Mouse (Mus musculus) spleen, adult 2 months (tissue): ENCODE data around the gene Hectd4. TPM values are rescaled to one million over a fixed set of nuclear protein-coding genes. Genes with fewer than 3 reads are reported as not detected.

ENCODE experiments used
- DNase-seq, 2 experiments: peaks; one replicate each; pipeline versions ENCODE4 v3.0.0 to v3.0.0-alpha.2; 2012 to 2021; ENCODE audit warnings: low spot score in 2 of 2, low read depth in 1 of 2
- H3K27ac ChIP-seq: fragments of 200-500 bp; 2 replicates; pipeline ENCODE4 v1.5.1; 2012; ENCODE audit warnings: low read length, inconsistent platforms; ENCODE audit not compliant: insufficient read depth
- H3K27me3 ChIP-seq: fragments of 200-500 bp; 2 replicates; pipeline ENCODE4 v1.6.1; 2012; ENCODE audit warnings: mild to moderate bottlenecking, moderate library complexity, low read length, inconsistent platforms; ENCODE audit not compliant: control insufficient read depth, insufficient read depth
- H3K36me3 ChIP-seq: fragments of 200-500 bp; 2 replicates; pipeline ENCODE4 v1.6.1; 2012; ENCODE audit warnings: mild to moderate bottlenecking, low read length, inconsistent platforms; ENCODE audit not compliant: control insufficient read depth, insufficient read depth
- H3K4me1 ChIP-seq: fragments of 200-500 bp; 2 replicates; pipeline ENCODE4 v1.6.1; 2011; ENCODE audit warnings: inconsistent platforms; ENCODE audit not compliant: control insufficient read depth, insufficient read depth, insufficient read length
- H3K4me3 ChIP-seq: fragments of 200-500 bp; 2 replicates; pipeline ENCODE4 v1.5.1; 2011; ENCODE audit warnings: mild to moderate bottlenecking, inconsistent platforms; ENCODE audit not compliant: insufficient read depth, insufficient read length; ENCODE audit errors: extremely low read depth
- CTCF ChIP-seq: fragments of 200-500 bp; IDR thresholded peaks from 2 replicates; pipeline ENCODE4 v1.5.1; 2011; ENCODE audit warnings: mild to moderate bottlenecking, inconsistent platforms; ENCODE audit not compliant: insufficient read depth, insufficient read length, insufficient replicate concordance; ENCODE audit errors: extremely low read depth
- POLR2A ChIP-seq: fragments of 200-500 bp; IDR thresholded peaks from 2 replicates; pipeline ENCODE4 v1.6.1; 2011; ENCODE audit warnings: low read depth, low read length, inconsistent platforms
- WGBS: fragments of 180-500 bp; shearing (Covaris S2); methylation state at CpG from one replicate; pipeline ENCODE4 v1.1.7; 2018; 5-methylcytosine and 5-hydroxymethylcytosine counted together
- polyA plus RNA-seq: library from polyadenylated mRNA; depleted of rRNA; stranded (reverse); fragments of >200 nt; gene quantifications from 2 replicates; pipeline ENCODE4 v1.2.3, GENCODE M21; 2012

Gene Hectd4
- polyA plus RNA-seq, 1 experiment: 28.4 TPM

DNA sequence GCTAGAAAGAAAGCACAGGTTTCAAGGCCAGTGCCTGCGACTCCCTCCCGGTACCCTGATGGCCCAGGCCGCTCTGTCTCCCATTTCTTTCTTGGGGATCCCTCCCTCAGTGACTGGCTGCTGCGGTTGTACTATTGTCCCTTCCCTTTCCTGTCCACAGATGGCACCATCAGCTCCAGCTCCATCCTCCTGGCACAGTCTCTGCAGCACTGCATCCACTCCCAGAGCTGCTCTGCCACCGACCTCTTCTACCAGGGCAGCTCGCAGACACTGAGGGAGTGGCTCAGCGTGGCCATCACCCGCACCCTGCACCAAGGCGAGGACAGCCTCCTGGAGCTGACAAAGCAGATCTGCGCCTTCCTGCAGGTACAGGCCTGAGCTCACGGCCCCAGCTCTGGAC, 122.5 kb downstream of the Hectd4 start:
- H3K27ac ChIP-seq: no peak overlapping the region
- H3K4me3 ChIP-seq: no peak overlapping the region
- 93% methylated on average over 11 of the region's 11 CpGs for WGBS
- no peak for DNase-seq
- no peak for TF ChIP-seq POLR2A
- no peak for TF ChIP-seq CTCF
- peaks cover 32% of the 10 kb centered on the region for H3K36me3 ChIP-seq
- no peaks in the 10 kb centered on the region for H3K4me1 ChIP-seq
- no peaks in the 10 kb centered on the region for H3K27me3 ChIP-seq

DNA sequence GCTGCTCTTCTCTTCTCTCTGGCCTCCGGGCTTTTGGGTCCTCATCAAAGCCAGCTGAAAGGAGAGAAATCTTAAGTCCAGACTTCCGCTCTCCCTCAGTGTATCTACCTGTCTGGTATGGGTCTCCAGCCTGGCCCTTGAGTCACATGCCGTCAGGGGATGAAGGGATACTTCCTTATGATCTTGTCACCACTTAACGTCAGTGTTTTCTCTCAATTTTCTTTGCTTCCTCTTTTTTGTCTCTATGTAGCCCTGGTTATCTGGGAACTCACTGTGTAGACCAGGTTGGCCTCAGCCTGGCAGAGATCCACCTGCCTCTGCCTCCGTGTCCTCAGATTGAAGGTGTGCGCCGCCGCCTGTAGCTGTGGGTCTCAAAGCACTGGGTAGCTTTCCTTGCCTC, 124.0 kb downstream of the Hectd4 start:
- H3K27ac ChIP-seq: no peak overlapping the region
- no peaks in the 10 kb centered on the region for H3K27me3 ChIP-seq
- H3K4me3 ChIP-seq: no peak overlapping the region
- TF ChIP-seq POLR2A: no peak
- peaks cover 32% of the 10 kb centered on the region for H3K36me3 ChIP-seq
- DNase-seq: no peak
- no peaks in the 10 kb centered on the region for H3K4me1 ChIP-seq
- 85% methylated on average over 8 of the region's 8 CpGs for WGBS

DNA sequence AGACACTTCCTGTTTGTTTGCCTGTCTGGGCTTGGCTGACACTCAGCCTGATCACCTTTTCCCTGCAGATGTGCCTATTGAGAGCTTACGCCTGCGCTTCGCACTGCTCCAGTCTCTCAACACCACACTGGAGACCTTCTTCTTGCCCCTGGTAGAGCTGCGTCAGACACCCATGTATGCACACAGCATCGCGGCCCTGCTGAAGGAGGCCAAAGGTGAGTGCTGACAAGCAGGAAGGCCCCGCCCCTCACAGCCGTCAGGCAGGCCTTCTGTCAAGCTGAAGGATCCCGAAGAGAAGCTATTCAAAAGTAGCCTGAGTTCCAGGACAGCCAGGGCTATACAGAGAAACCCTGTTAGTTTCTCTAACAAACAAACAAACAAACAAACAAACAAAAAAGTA, 139.2 kb downstream of the Hectd4 start:
- no peaks in the 10 kb centered on the region for H3K27me3 ChIP-seq
- no peak for DNase-seq
- H3K36me3 ChIP-seq: peaks cover 70% of the 10 kb centered on the region
- TF ChIP-seq POLR2A (no peak), CTCF (no peak)
- no peak overlapping the region for H3K4me3 ChIP-seq
- no peak overlapping the region for H3K27ac ChIP-seq
- WGBS: 92% methylated on average over 9 of the region's 9 CpGs
- H3K4me1 ChIP-seq: no peaks in the 10 kb centered on the region

DNA sequence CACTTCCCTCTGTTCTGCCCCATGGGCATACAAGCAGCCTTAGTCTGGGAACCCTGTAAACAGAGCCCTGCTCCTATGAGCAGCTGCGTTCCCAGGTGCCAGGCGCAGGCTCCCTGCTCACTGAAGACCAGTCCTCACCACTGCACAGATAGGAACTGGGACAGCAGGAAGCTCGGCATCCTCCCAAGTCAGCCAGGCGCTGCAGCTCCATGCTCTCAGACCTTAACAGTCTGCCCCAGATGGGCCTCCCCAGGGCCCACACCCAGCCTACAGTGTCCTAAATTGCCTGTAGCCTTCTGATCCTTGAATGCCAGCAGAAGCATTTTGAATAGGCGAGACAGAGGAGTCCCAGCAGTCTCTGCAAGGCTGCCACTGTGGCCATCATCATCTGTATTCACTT, 141.7 kb downstream of the Hectd4 start:
- 96% methylated on average over 5 of the region's 5 CpGs for WGBS
- Histone ChIP-seq H3K27ac (no peak overlapping the region), H3K36me3 (peaks cover 64% of the 10 kb centered on the region)

DNA sequence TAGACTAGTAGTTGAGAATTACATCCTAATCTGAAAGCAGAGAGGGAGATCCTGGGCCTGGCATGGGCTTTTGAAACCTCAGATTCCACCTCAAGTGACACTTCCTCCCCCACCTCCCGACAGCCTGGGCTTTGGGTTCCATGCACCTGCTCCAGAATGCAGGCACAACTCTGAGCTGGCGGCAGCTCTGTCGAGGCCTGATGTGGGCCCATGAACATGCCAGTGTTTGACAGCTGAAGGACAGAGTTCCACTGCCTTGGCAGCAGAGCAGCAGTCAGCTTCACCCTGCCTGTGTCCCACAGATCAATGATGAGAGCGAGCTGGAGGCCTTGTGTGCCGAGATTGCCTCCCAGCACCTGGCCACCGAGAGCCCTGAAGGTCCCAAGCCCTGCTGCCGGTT, 143.4 kb downstream of the Hectd4 start:
- no peak for TF ChIP-seq CTCF
- TF ChIP-seq POLR2A: no peak
- no peak overlapping the region for H3K27ac ChIP-seq
- H3K4me3 ChIP-seq: no peak overlapping the region
- WGBS: 89% methylated on average over 7 of the region's 7 CpGs
- H3K36me3 ChIP-seq: peaks cover 56% of the 10 kb centered on the region
- H3K27me3 ChIP-seq: no peaks in the 10 kb centered on the region
- DNase-seq: no peak
- H3K4me1 ChIP-seq: no peaks in the 10 kb centered on the region

More for the DNA sequence above, 141.7 kb downstream of the Hectd4 start:
- no peak overlapping the region for H3K4me3 ChIP-seq
- DNase-seq: no peak
- H3K27me3 ChIP-seq: no peaks in the 10 kb centered on the region
- H3K4me1 ChIP-seq: no peaks in the 10 kb centered on the region
- TF ChIP-seq CTCF: no peak
- TF ChIP-seq POLR2A: no peak

DNA sequence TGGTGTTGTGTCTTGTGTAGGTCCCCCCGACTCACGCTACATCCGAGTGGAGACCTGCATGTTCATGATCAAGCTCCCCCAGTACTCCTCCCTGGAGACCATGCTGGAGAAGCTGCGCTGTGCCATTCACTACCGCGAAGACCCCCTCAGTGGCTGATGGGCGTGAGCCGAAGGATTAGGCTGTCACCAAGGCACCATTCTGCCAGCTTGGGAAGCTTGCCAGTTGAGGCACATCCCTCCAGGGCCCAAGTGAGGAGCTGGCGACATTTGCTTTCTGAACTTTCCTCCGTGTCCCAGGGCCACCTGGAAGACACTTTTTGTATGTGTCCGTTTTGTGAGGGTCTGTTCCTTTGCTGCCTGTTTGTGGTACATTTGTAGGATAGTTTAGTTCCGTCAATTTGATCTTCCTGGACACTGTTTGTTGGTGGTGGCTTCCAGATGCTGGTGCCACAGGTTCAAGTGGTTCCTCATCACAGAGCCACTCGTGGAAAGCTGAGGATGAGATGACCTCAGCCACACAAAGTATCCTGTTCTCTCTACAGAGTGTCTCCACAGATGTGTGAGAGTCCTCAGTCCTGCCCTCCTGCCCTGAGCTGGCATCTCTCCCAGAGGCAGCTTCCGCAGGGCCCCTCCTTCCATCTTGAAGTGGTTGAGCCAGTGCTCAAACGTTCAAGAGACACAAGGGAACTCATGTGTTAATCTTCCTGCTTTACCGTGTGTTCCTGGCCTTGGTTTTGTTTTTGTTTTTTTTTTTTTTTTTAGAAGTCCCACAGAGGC, 146.6 kb downstream of the Hectd4 start:
- no peaks in the 10 kb centered on the region for H3K27me3 ChIP-seq
- no peaks in the 10 kb centered on the region for H3K4me1 ChIP-seq
- no peak overlapping the region for H3K4me3 ChIP-seq
- WGBS: 85% methylated on average over 16 of the region's 16 CpGs
- H3K27ac ChIP-seq: no peak overlapping the region
- no peak for DNase-seq
- TF ChIP-seq CTCF (no peak), POLR2A (no peak)
- peaks cover 39% of the 10 kb centered on the region for H3K36me3 ChIP-seq

DNA sequence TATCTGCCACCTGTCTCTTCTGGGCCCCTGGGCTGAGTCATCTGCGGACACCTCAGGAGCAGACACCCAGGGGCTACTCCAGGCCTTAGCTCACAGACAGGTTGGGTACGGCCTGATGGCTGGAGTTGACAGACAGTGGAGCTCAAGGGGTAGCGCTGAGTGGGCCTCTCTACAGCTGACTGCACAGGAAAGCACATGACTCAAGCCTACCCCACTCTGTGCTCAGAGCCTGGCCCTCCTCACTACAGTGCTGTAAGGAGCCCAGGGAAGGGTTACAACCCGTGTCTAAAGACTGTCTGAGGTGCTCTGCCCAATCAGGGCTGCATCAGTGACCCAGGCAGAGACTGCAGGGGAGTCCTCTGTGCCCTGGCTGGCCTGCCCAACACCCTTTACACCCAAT, 147.2 kb downstream of the Hectd4 start:
- H3K27ac ChIP-seq: no peak overlapping the region
- no peak for DNase-seq
- 86% methylated on average over 4 of the region's 4 CpGs for WGBS

More for the DNA sequence above, 147.2 kb downstream of the Hectd4 start:
- Histone ChIP-seq H3K4me1 (no peaks in the 10 kb centered on the region), H3K4me3 (no peak overlapping the region), H3K27me3 (no peaks in the 10 kb centered on the region), H3K36me3 (peaks cover 40% of the 10 kb centered on the region)
- TF ChIP-seq POLR2A (no peak), CTCF (no peak)
